Comparison of ENCODE assay signal across 7 mouse cellular contexts in genomic region chr12:54192305-54192661, GRCm38 (mm10). TPM values are rescaled to one million over a fixed set of nuclear protein-coding genes. Genes with fewer than 3 reads are reported as not detected.
DNase-seq lines count a peak whose midpoint lies in the region; ATAC-seq and TF ChIP-seq lines count a peak whose summit lies in the region.

No protein-coding gene starts in this region.

- H3K9me3 ChIP-seq in lung, embryonic 15.5 days = no peaks in the 10 kb centered on the region
- no peaks in the 10 kb centered on the region for H3K9me3 ChIP-seq in forebrain, postnatal 0 days (ENCODE audit: low read length)
- no peaks in the 10 kb centered on the region for H3K9me3 ChIP-seq in liver, embryonic 15.5 days (replicated peaks)
- no peaks in the 10 kb centered on the region for H3K9me3 ChIP-seq in stomach, embryonic 16.5 days (replicated peaks; ENCODE audit: control insufficient read depth, low read length)

- peak overlapping the region; percentile 96 for H3K27ac ChIP-seq in lung, embryonic 15.5 days
- no peak overlapping the region for H3K27ac ChIP-seq in forebrain, postnatal 0 days (ENCODE audit: low read depth, low read length)
- H3K27ac ChIP-seq in liver, embryonic 15.5 days (replicated peaks) = peak overlapping the region; percentile 83
- H3K27ac ChIP-seq in stomach, embryonic 16.5 days (ENCODE audit: low read length) = peak overlapping the region; percentile 99

- H3K4me2 ChIP-seq in lung, embryonic 15.5 days = peak overlapping the region; percentile 49
- peak overlapping the region; percentile 56 for H3K4me2 ChIP-seq in forebrain, postnatal 0 days (ENCODE audit: low read depth)
- H3K4me2 ChIP-seq in liver, embryonic 15.5 days = peak overlapping the region; percentile 61
- H3K4me2 ChIP-seq in stomach, embryonic 16.5 days (ENCODE audit: low read depth, low read length) = peak overlapping the region; percentile 64

- ATAC-seq in lung, embryonic 15.5 days (ENCODE audit: borderline replicate concordance, extremely low read depth, low FRiP score, low TSS enrichment) = no peak
- no peak for ATAC-seq in forebrain, postnatal 0 days
- peak; percentile 49 for ATAC-seq in liver, embryonic 15.5 days (ENCODE audit: insufficient read depth)
- peak; percentile 31 for ATAC-seq in stomach, embryonic 16.5 days (ENCODE audit: insufficient read depth, low FRiP score)

- H3K36me3 ChIP-seq in lung, embryonic 15.5 days = no peaks in the 10 kb centered on the region
- H3K36me3 ChIP-seq in forebrain, postnatal 0 days (ENCODE audit: insufficient read depth) = no peaks in the 10 kb centered on the region
- H3K36me3 ChIP-seq in liver, embryonic 15.5 days (replicated peaks) = no peaks in the 10 kb centered on the region
- no peaks in the 10 kb centered on the region for H3K36me3 ChIP-seq in stomach, embryonic 16.5 days (ENCODE audit: control insufficient read depth, insufficient read depth, low read length)

- H3K4me1 ChIP-seq in lung, embryonic 15.5 days = peaks cover 66% of the 10 kb centered on the region
- H3K4me1 ChIP-seq in forebrain, postnatal 0 days (ENCODE audit: insufficient read depth) = peaks cover 9% of the 10 kb centered on the region
- H3K4me1 ChIP-seq in liver, embryonic 15.5 days (replicated peaks) = peaks cover 42% of the 10 kb centered on the region
- peaks cover 71% of the 10 kb centered on the region for H3K4me1 ChIP-seq in stomach, embryonic 16.5 days (ENCODE audit: control insufficient read depth, insufficient read depth, low read length)

- WGBS in lung, embryonic 15.5 days = 3% methylated on average over 5 of the region's 5 CpGs
- 3% methylated on average over 5 of the region's 5 CpGs for WGBS in forebrain, postnatal 0 days
- WGBS in liver, embryonic 15.5 days (ENCODE audit: insufficient replicate concordance) = 3% methylated on average over 5 of the region's 5 CpGs
- 4% methylated on average over 5 of the region's 5 CpGs for WGBS in stomach, embryonic 16.5 days

- DNase-seq in lung, postnatal 10 days = no peak
- no peak for DNase-seq in forebrain, postnatal 0 days
- DNase-seq in ovary, adult 18-20 months (ENCODE audit: low spot score) = no peak
- DNase-seq in frontal cortex, postnatal 14 days (ENCODE audit: low spot score in 2 of 2) = no peak

- H3K9ac ChIP-seq in lung, embryonic 15.5 days = no peak overlapping the region
- H3K9ac ChIP-seq in forebrain, postnatal 0 days = 0 out of 2 replicates have a peak overlapping the region, but pooled peaks have one; percentile 14
- no peak overlapping the region; the same call in 1 of the 2 replicates for H3K9ac ChIP-seq in liver, embryonic 15.5 days
- peak overlapping the region; percentile 71 for H3K9ac ChIP-seq in stomach, embryonic 16.5 days (ENCODE audit: low read length)

- TF ChIP-seq CTCF in forebrain, postnatal 0 days (IDR thresholded peaks at IDR 0.05; ENCODE audit: low read depth) = no peak

- H3K4me3 ChIP-seq in lung, embryonic 15.5 days = peak overlapping the region; percentile 15
- H3K4me3 ChIP-seq in forebrain, postnatal 0 days (ENCODE audit: low read depth, low read length) = peak overlapping the region; percentile 22
- peak overlapping the region; percentile 26 for H3K4me3 ChIP-seq in liver, embryonic 15.5 days (replicated peaks)
- peak overlapping the region; percentile 30 for H3K4me3 ChIP-seq in stomach, embryonic 16.5 days (replicated peaks; ENCODE audit: low read length)

- no peaks in the 10 kb centered on the region for H3K27me3 ChIP-seq in lung, embryonic 15.5 days
- no peaks in the 10 kb centered on the region; the same call in 1 of the 2 replicates for H3K27me3 ChIP-seq in forebrain, postnatal 0 days (ENCODE audit: insufficient read depth, low read length)
- H3K27me3 ChIP-seq in liver, embryonic 15.5 days = peaks cover 29% of the 10 kb centered on the region
- no peaks in the 10 kb centered on the region for H3K27me3 ChIP-seq in stomach, embryonic 16.5 days (ENCODE audit: control insufficient read depth, insufficient read depth, low read length)

RNA-seq across cellular contexts. Expression of gene Egln3, which starts 11.4 kb away (rescaled TPM):
- polyA plus RNA-seq in lung, embryonic 15.5 days (2015; fragmentation: Nextera tagmentation; extraction: Ambion mirVana) = 21.1 and 21.5 TPM in 2 replicates
- 8.6 and 11.8 TPM in 2 replicates for total RNA-seq in forebrain, postnatal 0 days (2014; rRNA removed)
- 5.2 and 5.6 TPM in 2 replicates for polyA plus RNA-seq in forebrain, postnatal 0 days (2015; fragmentation: Nextera tagmentation; extraction: Ambion mirVana)
- polyA plus RNA-seq in liver, embryonic 15.5 days (2015; fragmentation: Nextera tagmentation; extraction: Ambion mirVana) = 2.3 and 3.5 TPM in 2 replicates
- 59.8 and 64.7 TPM in 2 replicates for polyA plus RNA-seq in stomach, embryonic 16.5 days (2015; fragmentation: Nextera tagmentation; extraction: Ambion mirVana)

Comparison
In these comparisons a context has a peak if more than half of its experiments do, and no peak if none do; other contexts are left out.
1. ATAC-seq: peak in liver, embryonic 15.5 days (single experiment) and stomach, embryonic 16.5 days (single experiment); none in lung, embryonic 15.5 days (single experiment) and forebrain, postnatal 0 days (single experiment).
2. H3K9ac ChIP-seq: peak in forebrain, postnatal 0 days (single experiment) and stomach, embryonic 16.5 days (single experiment); none in lung, embryonic 15.5 days (single experiment) and liver, embryonic 15.5 days (single experiment).
3. Peak in every context shown above with its lines, with median percentiles within 50 percentile points of each other: H3K4me2 ChIP-seq and H3K4me3 ChIP-seq.